Mouse (Mus musculus): ENCODE measurements around the gene Kif21b.

Kif21b gene

GRCm38 (mm10) chr1:136226626-136227025 is 95.4 kb downstream of the Kif21b start:
- DNase-seq (ENCODE audit: extremely low spot score, low spot score): no peak

All from neural tube, embryonic 10.5 days (tissue).